Mouse (Mus musculus): ENCODE results near the gene Fgg. TPM values are rescaled to one million over a fixed set of nuclear protein-coding genes. Genes with fewer than 3 reads are reported as not detected.

Fgg gene
- total RNA-seq (2021) = not detected

DNA sequence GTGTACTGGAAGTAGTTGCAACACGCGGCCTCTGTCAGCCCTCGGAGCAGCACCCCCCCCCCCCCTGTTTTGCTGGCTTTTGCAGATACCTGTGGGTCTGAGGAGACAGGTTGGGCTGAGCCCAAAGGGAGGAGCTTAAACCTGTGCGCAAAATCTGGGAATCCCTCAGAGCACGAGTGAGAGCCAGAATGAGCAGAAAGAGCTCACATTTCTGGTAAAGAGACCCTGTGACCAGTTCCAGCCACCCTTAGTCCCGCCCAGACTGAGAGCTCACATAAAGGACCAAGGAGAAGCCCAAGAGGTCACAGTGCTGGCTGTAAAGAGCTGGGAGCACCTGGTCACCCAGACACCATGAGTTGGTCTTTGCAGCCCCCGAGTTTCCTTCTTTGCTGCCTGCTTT is at the start of gene Fgg:
Gene Fgg, plus strand, starts transcription at position 168 of the 400 bp plus-strand sequence.
- no peak for DNase-seq (ENCODE audit: low spot score in 2 of 2)
- intact Hi-C loops (cut with DNase I) = no loop called here

DNA sequence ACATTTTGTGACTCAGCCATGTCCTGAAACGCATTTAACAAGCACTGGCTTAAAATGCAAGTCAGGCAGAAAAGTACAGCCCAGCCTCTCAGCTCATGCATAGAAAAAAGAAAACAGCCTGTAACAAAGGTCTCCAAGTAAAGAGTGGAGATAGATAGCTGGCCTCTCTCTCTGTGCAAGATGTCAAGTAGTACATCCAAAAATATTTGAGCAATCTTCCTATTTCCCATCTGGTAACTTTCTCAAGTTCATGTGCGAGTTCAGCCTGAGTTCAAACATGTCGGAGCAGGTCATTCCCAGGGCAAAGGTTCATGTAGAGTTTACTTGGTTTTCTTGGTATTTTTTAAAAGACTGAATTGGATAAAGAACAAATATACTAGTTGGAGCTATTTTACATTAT is 36.5 kb upstream of the Fgg start:
- intact Hi-C loops (cut with DNase I) = no loop called here
- no peak for DNase-seq (ENCODE audit: low spot score in 2 of 2)

DNA sequence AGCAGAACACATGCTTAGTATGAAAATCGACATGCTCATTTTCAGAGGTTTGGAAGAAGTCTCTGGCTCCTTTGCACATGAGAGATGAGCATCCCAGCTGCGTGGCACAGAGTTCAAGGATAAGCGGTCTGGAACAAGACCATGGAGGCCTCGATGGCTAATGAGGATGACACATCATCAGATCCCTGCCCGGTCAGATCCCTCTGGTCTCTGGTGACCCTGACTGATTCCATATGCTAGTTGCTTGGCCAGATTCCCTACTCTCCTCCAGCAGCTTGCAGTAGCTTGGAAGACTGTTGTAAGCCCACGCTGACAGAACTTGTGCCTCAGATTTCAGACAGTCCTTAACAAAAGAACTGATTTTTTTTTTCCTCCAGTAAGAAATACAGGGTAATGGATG is 26.7 kb upstream of the Fgg start:
- intact Hi-C loops (cut with DNase I) = no loop called here
- DNase-seq (ENCODE audit: low spot score in 2 of 2) = peak in 1 of 2 experiments; percentile 28

DNA sequence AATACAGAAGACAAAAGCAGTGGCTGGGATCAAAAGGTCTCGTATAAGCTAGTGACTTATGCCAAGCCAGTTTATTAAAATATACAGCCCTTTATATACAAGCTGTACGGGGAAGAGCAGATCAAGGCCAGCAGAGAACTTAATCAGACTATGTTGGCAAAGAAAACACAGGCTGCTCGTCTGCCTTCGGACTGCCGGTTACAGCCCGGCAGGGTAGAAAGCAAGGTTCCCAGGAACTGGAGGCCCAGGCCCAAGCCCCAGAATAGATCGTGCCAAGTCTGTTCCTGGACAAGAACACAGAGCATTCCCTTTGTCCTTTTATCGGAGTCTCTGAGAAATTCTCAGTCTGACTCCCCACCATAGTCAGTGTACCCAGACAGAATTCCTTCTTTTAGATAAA is 25.7 kb upstream of the Fgg start:
- intact Hi-C loops (cut with DNase I) = no loop called here
- DNase-seq (ENCODE audit: low spot score in 2 of 2) = no peak

DNA sequence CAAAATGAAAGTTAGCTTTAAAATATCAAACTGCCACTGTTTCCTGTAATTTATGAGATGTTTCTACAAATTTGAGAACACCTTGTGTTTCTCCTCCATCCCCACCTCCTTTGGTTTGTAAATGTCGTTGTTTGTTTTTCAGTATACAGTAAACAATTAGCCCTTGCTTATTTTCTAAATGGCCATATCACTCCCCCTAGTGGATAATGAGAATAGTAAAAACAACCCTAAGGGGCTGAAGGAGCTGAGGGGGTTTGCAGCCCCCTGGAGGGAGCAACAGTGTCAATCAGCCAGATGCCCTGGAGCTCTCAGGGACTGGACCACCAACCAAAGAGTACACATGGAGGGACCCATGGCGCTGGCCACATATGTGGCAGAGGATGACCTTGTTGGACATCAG is 22.7 kb upstream of the Fgg start:
- intact Hi-C loops (cut with DNase I) = loop anchor here (5.0 kb wide), 1 partner anchor 108 kb away; the partner anchor contains the start of gene Rbm46
- no peak for DNase-seq (ENCODE audit: low spot score in 2 of 2)

DNA sequence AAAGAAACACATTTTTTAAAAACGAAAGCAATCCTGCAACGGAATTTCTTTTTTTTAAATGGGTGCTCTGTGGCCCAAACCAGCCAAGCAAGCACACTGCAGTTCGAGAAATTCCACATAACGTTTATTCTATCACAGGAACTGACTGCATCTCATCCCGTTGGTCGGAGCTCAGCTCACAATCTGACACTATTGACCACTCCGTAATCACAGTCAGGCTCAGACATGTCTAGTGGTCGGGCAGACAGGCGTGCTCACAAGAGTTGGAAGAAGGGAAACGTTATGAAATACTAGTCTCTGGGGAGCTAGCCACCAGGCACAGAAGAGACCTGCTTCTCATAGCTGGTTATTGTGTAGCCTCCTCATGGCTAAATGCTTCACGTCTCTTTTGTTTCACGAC is 15.6 kb upstream of the Fgg start:
- DNase-seq (ENCODE audit: low spot score in 2 of 2) = no peak
- intact Hi-C loops (cut with DNase I) = loop anchor here (10.0 kb wide), 1 partner anchor 913 kb away; no protein-coding TSS in a partner anchor

DNA sequence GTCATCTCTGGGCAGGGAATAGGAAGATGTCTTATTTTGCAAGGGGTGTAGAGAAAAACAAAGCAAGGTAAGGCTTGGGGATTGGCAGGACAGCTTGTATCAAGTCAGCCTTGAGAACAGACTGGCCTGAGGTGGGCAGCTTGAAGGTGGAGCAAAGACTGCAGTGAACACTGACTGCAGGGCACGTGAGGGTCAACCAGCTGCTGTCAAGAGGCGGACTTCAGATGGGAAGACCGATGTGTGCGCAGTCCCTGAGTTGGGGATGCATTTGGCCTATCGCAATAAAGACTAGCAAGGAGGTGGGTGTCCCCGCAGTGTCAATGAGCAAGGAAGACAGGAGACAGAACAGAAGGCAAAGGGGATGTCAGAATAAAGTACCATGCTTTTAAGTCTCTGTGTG is 14.6 kb upstream of the Fgg start:
- intact Hi-C loops (cut with DNase I) = loop anchor here (10.0 kb wide), 1 partner anchor 912 kb away; no protein-coding TSS in a partner anchor
- no peak for DNase-seq (ENCODE audit: low spot score in 2 of 2)

DNA sequence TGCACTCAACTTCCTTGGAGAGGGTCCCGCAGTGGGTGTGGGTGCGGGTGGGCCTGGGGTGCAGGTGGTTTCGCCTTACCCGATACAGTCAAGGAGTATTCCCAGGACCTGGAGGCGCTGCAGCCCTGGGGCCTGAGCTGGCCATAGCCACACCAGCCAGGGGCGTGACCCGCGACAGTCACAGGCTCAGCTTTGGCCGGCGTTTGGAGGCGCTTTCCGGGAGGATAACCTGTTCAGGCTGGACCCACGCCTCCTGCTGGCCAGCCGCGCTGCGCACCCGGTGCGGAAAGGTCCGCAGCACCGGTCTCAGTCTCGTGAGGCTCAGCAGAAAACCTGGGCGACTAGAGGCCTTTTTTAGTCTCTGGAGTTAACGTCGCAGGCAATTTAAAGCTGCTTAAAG is 12.2 kb upstream of the Fgg start:
- intact Hi-C loops (cut with DNase I) = loop anchor here (10.0 kb wide), 1 partner anchor 909 kb away; no protein-coding TSS in a partner anchor
- no peak for DNase-seq (ENCODE audit: low spot score in 2 of 2)

DNA sequence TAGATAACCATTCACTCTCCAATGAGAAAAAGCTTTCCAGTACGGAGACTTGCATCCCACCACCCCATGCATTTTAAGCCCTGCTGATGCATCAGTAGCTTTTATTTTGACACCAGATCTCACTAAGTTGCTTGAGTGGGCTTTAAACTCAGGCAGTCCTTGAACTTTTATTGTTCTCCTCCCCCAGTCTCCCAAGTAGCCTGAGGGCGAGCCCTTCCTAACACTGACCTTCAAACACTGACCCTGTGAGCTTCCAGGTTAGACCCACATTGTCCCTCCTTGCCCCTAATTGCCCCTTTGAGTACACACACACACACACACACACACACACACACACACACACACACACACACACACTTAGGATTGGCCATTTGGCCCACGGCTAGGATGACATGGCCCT is 10.9 kb upstream of the Fgg start:
- no peak for DNase-seq (ENCODE audit: low spot score in 2 of 2)
- intact Hi-C loops (cut with DNase I) = loop anchor here (10.0 kb wide), 1 partner anchor 908 kb away; no protein-coding TSS in a partner anchor

DNA sequence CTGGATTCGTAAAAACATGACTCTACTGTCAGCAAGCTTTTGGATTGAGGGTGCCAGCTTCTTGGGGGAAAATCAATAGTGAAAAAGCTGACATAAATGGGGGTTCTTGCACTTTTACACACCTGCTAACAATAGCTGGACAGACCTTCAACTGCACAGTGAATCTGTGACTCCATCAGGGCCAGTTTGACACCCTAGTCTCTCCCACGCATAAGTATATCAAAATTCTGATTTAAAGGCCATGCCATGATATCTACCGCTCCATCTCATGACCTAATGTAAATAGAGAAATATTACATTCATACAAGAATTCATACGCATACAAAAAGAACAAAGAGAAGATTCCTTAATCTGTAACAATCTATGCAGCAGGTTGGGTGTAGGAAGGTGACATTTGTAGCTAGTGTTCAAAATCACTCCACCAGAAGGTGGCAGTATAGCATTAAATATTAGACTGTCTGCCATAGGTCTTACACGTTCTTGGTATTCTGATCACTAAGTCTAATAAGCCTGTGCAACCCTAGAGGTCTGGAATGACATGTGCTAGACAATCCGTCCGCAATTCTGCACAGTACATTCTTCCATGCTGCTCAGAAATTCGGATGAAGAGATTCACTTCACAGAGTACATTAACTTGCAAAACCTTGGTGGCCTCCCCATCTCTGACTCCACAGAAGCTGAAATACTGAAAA is 8.6 kb upstream of the Fgg start:
- intact Hi-C loops (cut with DNase I) = loop anchor here (1.0 to 10.0 kb wide), 3 partner anchors 56 to 906 kb away; partner anchors contain the start of gene Plrg1
- DNase-seq (ENCODE audit: low spot score in 2 of 2) = peak; percentile 66 to 79

DNA sequence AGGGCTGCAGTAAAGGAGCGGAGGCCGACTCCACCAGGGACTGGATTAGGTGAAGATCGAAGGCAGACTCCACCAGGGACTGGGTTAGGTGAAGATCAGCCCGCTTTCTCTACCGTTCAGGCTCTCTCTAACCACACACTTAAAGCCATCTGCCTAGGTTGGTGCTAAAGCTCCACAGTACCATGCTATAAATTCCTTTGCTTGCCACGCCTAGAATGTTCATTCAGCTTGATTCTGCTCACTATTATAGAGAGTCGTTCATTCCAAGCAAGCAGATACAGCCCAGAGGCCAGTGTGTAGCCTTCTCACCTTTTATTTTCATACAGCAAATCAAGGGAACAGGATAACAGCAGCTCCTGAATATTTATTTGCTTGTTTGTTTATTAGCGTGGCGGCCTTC is 7.5 kb upstream of the Fgg start:
- intact Hi-C loops (cut with DNase I) = loop anchor here (1.0 to 10.0 kb wide), 4 partner anchors 55 to 905 kb away; partner anchors contain the start of gene Plrg1
- no peak for DNase-seq (ENCODE audit: low spot score in 2 of 2)

DNA sequence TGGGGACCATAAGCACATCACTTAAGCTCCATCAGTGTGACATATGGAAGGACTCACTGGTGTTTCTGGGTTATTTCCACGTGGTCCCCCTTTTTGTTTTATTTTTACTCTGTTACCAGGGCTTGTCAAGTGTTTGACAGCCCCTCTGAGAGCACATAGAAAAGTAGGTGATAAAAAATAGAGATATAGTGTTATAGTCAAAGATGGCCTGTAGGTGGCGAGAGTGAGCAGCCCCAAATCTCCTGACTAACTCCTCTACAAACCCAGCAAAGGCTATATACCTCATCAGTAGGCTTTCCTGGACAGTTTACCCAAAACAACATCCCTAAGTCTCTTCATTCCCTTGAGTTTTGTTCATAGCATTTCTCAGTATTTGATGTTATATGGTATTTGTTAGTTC is 5.3 kb upstream of the Fgg start:
- intact Hi-C loops (cut with DNase I) = loop anchor here (1.0 kb wide), 1 partner anchor 51 kb away; no protein-coding TSS in a partner anchor
- DNase-seq (ENCODE audit: low spot score in 2 of 2) = peak; percentile 32 to 37

DNA sequence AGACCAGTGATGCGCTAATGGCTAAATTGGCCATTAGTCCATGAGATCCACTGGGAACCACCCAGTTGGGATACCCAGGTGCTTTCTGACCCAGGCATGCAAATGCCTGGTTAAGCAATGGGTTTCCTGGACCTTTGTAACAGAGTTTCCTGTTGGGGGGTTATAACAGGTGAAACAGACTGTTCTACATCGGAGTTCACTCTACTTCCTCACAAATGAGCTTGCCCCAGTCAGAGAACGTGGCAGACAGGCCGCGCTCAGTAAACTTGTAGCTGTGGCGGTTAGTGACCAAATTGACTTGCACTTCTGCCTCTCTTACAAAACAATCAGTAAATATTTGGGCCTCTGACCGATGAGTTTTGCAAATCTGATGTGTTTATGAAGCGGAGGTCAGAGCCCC is 4.5 kb upstream of the Fgg start:
- DNase-seq (ENCODE audit: low spot score in 2 of 2) = no peak
- intact Hi-C loops (cut with DNase I) = no loop called here

DNA sequence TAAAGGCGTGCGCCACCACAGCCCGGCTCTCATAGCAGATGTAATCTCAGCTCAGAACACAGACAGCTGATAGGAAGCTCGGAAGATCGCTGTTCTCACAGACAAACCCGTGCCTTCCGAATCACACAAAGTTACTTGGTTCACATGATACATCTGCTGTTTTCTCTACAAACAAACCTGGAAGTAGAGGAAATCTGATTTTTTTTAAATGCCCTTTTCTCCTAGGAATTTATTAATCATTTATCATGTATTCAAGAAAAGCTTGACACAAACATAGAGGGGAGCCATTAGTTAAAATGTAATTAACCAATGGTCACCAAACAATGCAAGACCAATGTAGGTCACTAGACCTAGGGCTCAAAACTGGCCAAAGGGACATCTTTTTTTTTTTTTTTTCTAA is 2.7 kb upstream of the Fgg start:
- intact Hi-C loops (cut with DNase I) = no loop called here
- DNase-seq (ENCODE audit: low spot score in 2 of 2) = no peak

DNA sequence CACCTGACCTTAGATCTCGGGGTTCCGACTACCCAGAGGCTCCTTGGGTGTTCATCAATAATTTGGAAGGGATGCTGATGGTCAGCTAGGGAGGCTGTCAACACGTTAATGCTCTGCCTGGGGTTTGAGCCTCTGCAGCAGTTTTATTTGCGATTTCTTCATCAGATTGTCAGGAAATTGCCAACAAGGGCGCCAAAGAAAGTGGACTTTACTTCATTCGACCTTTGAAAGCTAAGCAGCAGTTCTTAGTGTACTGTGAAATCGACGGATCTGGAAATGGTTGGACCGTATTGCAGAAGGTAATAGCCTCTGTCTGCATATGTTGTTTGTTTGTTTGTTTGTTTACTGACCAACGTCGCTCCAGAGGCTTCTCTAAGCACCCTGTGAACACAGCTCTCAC is 2.8 kb downstream of the Fgg start:
- DNase-seq (ENCODE audit: low spot score in 2 of 2) = no peak
- intact Hi-C loops (cut with DNase I) = no loop called here

DNA sequence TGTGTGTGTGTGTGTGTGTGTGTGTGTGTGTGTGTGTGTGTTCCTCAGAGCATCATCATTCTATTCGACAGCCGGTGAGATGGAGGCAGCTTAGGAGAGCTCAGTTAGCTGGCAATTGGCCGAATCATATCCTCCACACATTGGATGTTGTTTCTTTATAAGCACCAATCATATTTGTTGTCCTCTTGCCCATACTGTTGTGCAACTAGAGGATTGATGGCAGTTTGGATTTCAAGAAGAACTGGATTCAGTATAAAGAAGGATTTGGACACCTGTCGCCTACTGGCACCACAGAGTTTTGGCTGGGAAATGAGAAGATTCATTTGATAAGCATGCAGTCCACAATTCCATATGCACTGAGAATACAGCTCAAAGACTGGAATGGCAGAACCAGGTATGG is 3.6 kb downstream of the Fgg start:
- DNase-seq (ENCODE audit: low spot score in 2 of 2) = no peak
- intact Hi-C loops (cut with DNase I) = no loop called here

DNA sequence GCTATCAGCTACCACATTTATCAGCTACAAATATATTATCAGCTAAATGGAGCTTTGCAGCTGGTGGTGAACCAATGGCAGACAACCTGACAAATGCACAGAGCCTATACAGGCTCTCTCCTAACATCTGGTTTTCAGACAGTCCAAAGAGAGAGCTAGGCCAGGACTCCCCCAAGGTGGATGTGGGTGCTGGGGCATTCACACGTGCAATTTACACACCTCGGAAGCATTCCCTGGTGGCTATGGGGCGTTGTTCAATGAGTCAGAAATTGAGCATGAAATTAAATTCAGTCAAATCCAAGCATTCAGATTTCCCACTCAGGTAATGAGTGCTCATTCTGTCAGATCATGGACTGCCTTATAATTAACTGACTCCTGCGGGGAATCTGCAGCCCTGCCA is 4.0 kb downstream of the Fgg start:
- intact Hi-C loops (cut with DNase I) = no loop called here

DNA sequence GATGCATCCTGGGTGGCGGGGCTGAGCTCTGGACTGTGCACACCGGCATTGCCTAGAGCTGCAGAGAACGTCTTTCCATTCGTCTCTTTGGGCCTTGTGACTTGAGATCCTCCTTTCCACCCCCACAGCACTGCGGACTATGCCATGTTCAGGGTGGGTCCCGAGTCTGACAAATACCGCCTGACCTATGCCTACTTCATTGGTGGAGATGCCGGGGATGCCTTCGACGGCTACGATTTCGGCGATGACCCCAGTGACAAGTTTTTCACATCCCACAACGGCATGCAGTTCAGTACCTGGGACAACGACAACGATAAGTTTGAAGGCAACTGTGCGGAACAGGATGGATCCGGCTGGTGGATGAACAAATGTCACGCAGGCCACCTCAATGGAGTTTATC is 5.1 kb downstream of the Fgg start:
- intact Hi-C loops (cut with DNase I) = no loop called here
- no peak for DNase-seq (ENCODE audit: low spot score in 2 of 2)

More for the DNA sequence above, 4.0 kb downstream of the Fgg start:
- no peak for DNase-seq (ENCODE audit: low spot score in 2 of 2)

DNA sequence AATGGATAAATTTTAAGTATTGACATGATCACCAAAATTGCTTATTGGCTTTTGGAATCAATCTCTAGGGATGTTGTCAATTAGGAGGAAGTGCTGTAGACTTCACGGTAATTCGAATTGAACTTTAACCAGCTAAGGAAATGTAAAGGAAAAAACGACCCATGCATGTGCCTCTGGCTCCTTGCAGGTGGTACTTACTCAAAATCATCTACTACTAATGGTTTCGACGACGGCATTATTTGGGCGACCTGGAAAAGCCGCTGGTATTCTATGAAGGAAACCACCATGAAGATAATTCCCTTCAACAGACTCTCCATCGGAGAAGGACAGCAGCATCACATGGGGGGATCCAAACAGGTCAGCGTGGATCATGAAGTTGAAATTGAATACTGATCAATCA is 6.4 kb downstream of the Fgg start:
- DNase-seq (ENCODE audit: low spot score in 2 of 2) = no peak
- intact Hi-C loops (cut with DNase I) = no loop called here

DNA sequence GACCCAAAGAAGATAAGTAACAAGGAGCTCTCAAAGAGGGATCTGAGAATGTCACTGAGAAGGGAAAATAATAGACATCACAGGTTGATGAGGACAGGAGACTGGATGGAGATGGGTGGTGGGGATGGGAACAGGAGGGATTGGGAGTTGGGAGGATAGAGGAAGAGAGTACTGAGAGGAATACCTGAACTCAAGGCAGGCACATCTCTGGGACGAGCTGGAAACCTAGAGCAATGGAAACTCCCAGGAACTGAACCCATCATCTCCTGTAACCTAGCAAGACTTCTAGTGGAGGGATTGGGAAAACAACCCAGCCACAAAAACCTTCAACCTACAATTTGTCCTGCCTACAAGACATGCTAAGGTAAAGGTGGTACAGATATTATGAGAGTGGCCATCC is 8.7 kb downstream of the Fgg start:
- intact Hi-C loops (cut with DNase I) = no loop called here
- DNase-seq (ENCODE audit: low spot score in 2 of 2) = no peak

DNA sequence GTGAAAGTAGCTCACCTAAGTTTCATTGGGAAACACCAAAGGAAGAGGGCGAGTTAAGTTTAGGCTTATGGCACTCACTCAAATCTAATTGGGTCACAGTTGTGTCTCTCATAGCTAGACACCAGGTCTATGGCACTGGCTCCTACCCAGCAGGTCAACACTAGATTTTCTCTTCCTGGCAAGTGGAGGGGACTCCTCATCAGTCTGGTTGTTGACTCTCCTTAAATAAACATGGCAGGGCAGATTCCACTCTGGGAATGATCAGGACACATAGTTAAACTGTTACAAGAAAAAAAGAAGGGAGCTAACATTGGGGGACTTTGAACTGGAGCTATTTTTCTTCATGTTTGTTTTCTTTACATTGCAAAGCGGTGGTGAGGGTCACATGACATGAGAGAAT is 12.9 kb downstream of the Fgg start:
- intact Hi-C loops (cut with DNase I) = no loop called here
- no peak for DNase-seq (ENCODE audit: low spot score in 2 of 2)

DNA sequence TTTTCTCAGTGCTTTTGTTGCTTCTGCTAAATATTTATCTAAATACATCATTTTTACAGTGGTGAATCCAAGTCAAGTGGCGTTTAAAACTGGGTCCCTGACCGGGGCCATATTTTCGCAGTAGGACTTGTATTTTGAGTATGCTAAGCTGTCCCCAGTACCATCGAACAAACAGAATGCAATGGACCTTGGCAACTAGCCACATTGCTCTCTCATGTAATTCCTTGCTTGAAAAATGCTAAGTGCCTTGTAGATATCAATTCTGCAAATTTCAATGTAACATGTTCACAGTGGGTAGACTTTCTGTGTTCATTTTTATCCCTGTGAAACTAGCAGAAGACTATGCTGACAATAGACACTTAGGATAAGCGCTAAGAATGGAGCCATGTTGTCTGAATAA is 13.7 kb downstream of the Fgg start:
- no peak for DNase-seq (ENCODE audit: low spot score in 2 of 2)
- intact Hi-C loops (cut with DNase I) = no loop called here
